Mouse (Mus musculus) stomach, postnatal 0 days (tissue): Measurements from ENCODE around the gene Fes.

Experiments used
- CTCF ChIP-seq: IDR thresholded peaks from 2 replicates; pipeline ENCODE4 v1.5.1; 2016; ENCODE audit warnings: antibody characterized with exemption, low read depth, mild to moderate bottlenecking, moderate library complexity
- EP300 ChIP-seq: optimal IDR thresholded peaks from 2 replicates; pipeline ENCODE3; 2016; ENCODE audit warnings: antibody characterized with exemption

DNA sequence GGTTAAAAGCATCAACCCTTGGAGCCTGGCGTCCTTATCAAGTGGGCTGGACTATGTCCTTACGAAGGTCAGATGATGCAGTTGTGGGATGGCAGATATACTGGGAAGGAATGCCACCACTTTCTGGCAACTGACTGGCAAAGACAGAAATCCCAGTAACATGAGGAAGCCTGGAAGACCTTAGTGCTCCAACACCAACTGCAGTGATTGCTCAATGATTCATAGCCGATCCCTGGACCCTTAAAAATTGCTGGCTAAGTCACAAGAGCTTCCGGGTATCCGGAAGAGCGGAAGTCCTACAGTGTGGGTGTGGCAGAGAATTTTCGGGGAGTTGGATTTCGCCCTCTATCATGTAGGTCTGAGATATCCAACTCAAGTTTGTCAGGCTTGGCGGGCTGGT, 41.6 kb downstream of the Fes start:
- TF ChIP-seq CTCF (no peak), EP300 (no peak)
